Mouse (Mus musculus) 416B (cell line): ENCODE measurements at regions not wholly inside any gene's neighbourhood (a gene's known extent, or its start where the extent isn't known, plus 50 kb on each side); places are given as distances from the start of the nearest gene placed in this dataset.
"Not testable (repeated sequence)": the region's sequence is repeated elsewhere in the genome, so short reads cannot be mapped to it uniquely, and the experiment has no call there.

Experiments used
- DNase-seq: peaks from one replicate; pipeline ENCODE4 v3.0.0; 2011; ENCODE audit warnings: low read depth

DNA sequence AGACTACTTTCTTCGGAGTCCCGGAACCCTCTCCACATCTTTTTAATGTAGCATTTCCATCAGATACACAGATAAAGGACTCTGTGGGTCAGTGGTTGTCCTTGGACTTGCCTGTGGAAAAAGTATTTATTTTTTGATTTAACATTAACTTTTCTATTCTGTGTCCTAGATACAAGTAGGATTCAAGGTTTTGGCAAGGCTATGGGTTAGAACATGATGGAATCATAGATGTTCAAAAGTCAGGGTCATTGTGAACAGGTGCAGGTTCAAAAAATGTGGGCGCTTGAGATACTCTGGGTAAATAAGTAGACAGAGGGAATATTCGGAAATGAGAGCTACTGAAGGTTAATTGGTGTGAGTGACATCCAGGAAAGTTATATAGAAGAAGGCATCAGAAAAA, 347.7 kb downstream of the Cypt12 start:
- DNase-seq = no peak

DNA sequence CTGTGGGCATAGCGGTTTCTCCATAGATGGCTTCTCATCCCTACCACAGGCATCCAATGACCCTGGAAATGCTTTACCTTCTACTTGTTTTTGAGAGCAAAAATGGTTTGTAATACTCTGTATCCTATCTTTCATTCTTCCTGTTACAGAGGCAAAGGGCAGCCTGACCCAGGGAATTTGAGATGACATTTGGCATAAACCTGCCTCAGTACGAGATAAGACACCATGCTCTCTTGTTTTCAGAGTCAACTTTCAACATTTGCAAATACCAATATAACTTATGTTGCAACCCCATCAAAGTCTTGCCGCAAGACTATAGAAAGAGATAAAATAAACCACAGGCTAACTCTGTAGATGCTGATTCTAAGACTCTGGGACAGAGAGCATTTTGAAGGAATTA, 350.5 kb downstream of the Cypt12 start:
- DNase-seq = no peak

GRCm38 (mm10) chr3:18299502-18299901, 351.3 kb downstream of the Cypt12 start:
- DNase-seq = no peak

DNA sequence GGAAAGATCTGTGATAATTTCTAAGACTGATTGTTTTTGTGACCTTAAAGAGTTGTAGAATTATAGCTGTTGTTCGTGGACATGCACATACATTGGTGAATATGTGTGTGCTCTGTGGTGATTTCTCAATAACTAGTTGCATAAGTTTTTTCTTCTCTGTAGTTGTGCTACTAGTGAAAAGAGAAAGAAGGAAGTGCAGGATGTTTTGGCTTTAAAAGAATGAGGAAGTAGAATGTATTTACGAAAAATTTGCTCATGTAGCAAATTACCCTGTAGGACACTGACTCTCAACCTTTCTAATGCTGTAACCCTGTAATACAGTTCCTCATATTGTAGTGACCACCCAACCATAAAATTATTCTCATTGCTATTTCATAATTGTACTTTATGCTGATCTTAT, 371.2 kb downstream of the Cypt12 start:
- peak; percentile 26 for DNase-seq

DNA sequence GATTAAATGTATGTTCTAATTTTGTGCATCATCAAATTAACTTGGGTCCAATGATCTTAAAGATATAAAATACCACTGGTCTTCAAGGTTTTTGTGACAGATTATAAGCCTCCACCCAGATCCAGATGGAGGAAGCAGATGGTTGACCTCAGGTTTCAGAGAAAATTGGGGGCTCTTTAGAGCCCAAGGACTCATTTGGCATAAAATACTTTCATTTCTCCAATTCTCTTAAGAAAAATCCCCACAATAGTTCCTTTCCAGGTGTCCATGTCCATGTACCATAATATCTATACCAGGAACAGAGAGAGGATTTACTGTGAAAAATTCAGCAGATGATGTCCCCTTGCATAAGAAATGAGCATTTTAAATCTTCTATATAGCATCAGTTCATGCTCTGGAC, 385.0 kb downstream of the Cypt12 start:
- no peak for DNase-seq

- DNase-seq = no peak
Measured at GRCm38 (mm10) chr3:18339189-18339588, 391.0 kb downstream of the Cypt12 start.

- DNase-seq = no peak
Measured at GRCm38 (mm10) chr3:18341757-18342156, 393.5 kb downstream of the Cypt12 start.

DNA sequence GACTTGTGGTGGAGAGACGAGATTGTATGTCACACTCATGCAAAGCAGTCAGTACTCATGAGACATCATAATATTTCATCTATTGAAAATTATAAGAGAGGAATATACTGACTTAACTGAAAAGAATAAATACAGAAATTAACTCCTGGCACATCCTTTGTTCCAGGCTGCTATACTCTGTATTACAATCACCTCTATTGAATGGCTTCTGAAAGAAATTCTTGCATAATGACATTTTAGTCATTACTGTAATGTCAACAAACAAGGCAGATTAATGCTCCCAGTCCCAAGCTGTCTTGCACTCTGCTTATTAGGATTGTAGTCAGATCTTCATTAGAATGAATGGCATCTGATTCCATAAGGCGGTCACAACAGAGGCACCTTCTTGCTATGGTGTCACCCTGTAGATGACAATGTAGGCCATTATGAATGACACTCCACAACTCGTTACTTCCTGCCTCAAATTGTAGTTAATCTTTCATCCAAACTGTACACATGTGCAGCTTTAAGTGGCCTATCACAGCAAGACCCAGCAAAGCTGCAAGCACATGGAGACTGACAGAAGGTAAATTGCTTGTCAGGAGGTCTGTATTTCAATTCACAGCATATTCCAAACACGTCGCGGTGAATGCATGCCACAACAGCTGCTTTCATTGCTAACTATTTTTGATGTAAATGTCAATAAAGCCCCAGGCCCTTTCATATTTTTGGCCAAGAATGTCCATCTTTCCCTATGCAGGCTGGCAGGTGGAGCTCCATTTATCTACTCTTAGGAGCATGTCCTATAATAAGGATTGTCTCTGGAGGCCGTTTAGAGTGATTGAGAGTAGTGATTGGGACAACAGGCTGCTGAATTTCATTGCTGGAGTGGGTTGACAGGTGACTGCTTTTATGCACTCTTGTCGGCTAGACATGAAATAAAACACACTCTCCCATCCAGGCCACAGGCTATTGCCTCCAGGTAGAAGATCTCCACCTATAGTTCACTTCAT, 430.1 kb downstream of the Cypt12 start:
- DNase-seq = no peak

GRCm38 (mm10) chr3:18421886-18422575, 473.8 kb downstream of the Cypt12 start:
- no peak for DNase-seq

DNA sequence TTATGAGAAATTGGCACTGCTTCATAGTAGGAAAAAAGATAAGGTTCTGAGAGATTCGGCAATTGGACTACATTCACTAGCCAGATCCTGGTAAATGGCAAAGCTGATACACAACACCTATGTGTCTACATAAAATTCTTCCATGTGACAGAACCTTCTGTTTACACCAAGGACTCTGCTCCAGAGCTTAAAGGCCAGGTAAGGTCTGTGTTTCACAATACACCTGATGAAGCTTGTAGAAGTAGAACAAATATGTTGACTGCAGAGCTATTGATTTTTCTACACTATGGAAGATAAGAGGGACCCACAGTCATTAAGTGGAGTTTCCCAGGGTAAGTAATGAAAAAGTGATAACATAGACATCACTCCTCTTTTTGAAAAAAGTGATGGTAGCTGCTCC, 480.7 kb downstream of the Cypt12 start:
- DNase-seq = no peak

GRCm38 (mm10) chr3:18438845-18439244, 490.6 kb downstream of the Cypt12 start:
- no peak for DNase-seq

DNA sequence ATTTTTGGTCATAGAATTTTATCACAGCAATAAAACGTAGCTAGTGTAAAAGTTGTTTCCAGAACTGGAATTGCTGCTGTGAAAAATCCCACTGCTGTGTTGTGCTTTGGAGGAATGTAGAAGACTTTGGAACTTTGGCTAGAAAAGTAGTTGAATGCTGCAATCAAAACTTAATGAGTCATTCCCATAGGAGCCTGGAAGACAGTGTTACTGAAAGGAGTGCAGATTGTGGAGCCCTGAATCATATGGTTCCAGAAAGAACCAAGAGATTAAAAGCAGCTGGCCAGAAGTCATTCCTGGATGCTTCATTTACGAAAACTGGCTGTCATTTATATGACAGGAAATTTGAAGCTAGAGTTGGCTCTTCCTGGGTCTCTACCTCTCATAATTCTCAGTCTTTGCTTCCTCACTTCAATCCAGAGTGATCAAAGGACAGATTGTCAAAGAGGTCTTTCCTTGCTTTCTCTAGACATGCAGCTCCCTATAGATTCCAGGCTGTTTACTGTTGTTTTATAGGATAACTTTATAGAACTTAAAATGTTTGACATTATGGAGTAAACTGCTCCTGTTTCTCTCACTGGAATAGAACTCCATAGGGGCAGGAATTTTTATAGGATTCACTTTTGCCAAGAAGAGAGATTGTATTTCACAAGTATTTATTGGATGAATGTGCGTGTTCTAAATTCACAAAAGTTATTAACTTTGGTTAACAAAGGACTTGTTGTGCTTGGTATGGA, 504.2 kb downstream of the Cypt12 start:
- DNase-seq = no peak

- no peak for DNase-seq
Measured at GRCm38 (mm10) chr3:18453220-18453985, 505.2 kb downstream of the Cypt12 start.

- DNase-seq = no peak
Measured at GRCm38 (mm10) chr3:18453986-18454291, 505.7 kb downstream of the Cypt12 start.

DNA sequence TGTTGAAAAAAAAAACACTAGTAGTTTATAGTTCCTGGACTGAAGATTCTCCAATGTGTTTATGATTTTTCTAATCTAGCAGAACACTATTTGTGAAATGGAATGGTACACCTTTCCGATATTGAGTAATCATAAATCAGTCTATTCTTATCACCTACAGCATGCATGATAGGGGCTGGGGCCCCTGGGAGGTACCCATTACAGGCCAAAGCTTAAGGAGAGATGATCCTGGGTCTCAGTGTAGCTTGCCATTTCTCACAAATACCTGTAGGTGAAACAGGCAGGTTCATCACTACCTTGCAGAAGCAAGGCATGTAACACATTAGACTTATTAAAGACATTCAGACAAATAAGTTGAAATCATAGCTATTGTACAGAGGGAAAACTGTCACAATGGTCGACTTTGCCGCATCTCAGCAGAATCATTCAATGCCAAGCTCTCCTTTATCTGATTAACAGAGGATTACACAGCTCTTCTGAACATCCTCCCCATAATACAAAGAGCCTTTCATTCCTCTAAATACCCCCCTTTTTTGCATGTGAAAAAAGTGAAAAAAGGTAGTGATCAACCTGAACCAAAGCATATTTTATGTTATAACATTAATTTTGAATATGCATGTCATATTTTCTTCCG, 506.5 kb downstream of the Cypt12 start:
- not testable (repeated sequence) for DNase-seq

GRCm38 (mm10) chr3:18456033-18456690, 508.0 kb downstream of the Cypt12 start:
- no peak for DNase-seq

DNA sequence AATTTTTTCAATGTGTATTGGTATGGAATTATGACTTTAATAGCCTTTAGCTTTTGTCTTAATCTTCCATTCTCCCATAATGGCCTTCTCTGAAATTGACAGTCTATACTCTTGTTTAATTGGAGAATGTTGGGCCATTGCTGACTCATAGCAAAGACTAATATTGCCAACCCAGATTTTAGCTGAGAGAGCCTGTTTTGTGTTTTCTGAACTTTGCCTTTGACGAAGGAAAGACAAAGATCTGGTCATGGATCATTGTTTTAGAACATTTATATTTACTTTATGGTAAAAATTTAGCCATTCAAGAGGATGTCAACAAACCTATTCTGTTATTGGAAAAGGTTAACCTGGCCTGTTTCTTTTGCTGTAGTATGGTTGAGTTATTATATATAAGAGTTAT, 512.1 kb downstream of the Cypt12 start:
- no peak for DNase-seq

DNA sequence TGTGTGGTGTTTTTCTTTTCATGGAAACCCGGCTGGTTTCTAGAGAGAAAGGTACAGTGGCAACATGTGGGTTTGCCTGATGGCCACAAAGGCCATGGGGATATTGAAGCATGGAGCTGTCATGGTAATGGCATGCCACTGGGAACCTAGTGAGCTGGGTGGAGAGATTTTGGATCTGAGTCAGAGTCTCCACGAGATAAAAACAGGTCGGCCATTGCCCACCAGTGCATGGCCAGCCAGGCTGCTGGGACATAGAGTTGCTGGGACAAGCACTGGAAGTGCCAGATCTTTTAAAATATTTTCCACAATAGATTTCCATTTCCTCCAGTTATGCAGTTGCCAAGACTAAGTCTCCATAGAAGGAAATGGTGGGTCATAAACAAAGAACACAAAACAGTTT, 523.6 kb downstream of the Cypt12 start:
- no peak for DNase-seq

- DNase-seq = no peak
Measured at GRCm38 (mm10) chr3:18479557-18479956, 531.3 kb downstream of the Cypt12 start.

DNA sequence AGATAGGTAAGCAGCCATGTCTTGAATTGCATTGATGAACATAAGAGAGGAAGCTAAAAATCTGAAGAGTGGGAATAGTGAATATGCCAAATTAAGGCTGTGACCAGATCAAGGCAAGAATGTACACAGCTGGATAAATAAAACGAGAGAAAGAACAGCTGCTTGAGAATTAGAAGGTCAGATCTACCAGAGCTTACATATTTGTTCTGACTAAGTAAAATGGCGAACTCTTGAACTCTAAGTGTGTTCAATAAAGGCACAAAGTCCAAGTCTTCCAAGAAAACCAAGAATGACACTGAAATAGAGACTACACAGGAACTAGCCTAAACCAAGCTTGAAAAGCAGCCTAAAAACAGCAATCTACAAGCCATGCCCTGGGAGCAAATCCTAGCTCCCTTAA, 533.8 kb downstream of the Cypt12 start:
- no peak for DNase-seq

- DNase-seq = no peak
Measured at GRCm38 (mm10) chr3:18488886-18489285, 540.7 kb downstream of the Cypt12 start.
